Mouse (Mus musculus): Measurements from ENCODE around the gene Tln2. TPM values are rescaled to one million over a fixed set of nuclear protein-coding genes. Genes with fewer than 3 reads are reported as not detected.

The Tln2 gene
- total RNA-seq, 2 experiments from 2014 or later, result 90.2 to 93.5 TPM

DNA sequence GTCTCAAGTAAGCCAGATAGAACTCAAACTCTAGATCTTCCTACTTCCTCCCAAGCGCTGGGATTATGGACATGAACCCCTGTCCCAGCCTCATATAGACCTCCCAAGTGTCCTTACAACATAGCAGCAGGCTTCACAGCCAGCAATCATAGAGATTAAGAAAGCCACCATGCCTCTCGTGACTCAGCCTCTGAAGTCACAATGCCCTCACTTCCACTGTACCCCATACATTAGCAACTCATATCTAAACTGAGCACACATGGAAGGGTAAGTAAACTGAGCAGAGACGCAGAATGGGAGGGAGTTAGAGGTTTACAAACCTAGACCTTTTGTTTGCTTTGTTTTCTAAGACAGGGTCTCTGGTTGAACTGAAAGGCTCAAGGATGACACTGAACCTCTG is 13.7 kb downstream of the Tln2 start:
- no peak for DNase-seq

DNA sequence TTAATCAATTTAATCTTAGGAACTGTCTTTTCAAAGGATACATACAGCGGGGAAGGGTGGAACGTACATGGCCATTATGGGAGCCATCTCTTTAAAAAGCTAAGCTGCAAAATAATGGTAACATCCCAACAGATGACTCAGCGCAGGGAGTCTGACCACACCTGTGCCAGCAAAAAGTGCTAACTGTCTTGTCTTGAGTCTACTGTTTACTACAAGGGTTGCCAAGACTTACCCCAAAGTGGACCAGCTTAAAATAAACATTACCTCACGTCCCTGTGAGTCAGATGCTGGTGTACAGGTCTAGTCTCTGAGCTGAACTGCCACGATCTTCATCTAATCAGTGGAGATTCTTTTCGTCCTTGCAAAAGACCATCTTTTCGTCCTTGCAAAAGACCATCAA is 14.7 kb downstream of the Tln2 start:
- DNase-seq, result no peak

DNA sequence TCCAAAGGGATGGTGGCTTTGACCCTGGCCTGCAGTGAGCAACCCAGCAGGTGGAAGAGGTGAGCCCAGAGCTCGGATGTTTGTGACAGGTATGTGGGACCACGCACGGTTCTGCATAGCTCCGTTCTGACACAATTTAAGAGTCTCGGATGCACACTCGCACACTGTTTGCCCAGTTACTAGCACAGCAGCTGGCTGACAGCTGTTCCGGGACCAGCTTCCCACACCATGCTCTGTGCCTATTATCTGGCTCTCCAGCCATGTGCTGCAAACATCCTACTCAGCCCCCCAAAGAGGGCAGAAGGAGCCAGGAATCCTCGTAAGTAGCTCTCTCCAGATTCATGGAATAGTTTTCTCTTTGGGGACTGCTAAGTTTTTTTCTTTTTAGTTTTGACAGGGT is 17.6 kb downstream of the Tln2 start:
- DNase-seq, result no peak

- no peak for DNase-seq
Observed at GRCm38 (mm10) chr9:67539776-67540706, 19.5 kb downstream of the Tln2 start.

DNA sequence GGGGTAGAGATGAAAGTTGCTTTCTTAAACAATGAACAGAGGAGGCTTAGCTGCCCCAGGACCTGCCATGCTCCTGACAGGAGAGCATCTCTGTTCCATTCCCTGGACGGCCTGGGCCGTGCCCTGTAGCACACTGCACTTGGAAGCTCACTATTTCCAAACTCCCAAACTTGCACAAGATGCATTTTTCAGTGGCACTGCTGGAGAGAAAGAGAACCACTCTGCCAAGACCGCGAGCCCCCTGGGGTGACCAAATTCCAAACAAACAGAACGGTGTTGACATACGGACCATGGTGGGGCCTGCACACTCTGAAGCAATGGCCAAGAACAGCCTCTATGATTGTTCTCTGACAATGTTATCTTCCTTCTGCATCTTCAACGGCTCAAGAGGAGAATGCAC is 25.1 kb downstream of the Tln2 start:
- DNase-seq, result no peak

- DNase-seq, result no peak
Observed at GRCm38 (mm10) chr9:67533260-67533659, 26.2 kb downstream of the Tln2 start.

GRCm38 (mm10) chr9:67532631-67533030 is 26.9 kb downstream of the Tln2 start:
- no peak for DNase-seq

DNA sequence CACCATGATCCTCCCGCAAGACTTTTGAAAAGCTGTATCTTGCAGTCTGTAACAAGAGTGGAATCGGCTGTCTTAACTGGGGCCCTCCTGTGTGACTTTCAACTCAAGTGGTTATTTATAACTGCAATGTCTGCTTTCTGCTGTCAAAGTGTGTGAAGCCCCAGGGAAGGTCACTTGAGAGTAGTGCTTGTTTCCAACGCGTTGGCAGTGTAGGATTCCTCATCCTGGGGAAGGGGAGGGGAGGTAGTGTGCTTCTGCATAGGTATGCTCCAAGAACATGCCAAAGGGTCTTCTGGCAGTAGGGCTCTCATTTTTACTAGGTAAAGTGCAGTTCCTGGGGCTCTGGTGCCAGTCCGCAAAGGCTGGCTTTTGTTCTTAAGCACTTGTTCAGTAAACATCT is 29.9 kb downstream of the Tln2 start:
- no peak for DNase-seq

DNA sequence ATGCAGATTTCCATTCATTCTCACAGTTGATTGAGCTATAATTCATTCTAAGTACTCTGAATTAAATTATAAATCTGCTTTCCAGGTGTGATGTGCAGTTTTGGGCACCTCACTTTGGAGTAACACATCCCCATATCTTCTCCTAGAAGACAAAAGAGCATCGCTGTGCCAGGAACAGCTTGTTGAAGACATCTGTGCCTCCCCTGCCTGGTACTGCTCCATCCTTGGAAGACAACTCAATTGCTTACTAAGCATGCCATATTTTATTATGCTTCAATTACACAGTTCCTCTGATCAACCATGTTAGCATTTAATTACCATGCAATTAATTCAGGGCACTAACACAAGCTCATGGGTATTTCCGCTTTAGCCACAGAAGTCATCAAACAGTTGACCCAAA is 31.8 kb downstream of the Tln2 start:
- DNase-seq, result no peak

DNA sequence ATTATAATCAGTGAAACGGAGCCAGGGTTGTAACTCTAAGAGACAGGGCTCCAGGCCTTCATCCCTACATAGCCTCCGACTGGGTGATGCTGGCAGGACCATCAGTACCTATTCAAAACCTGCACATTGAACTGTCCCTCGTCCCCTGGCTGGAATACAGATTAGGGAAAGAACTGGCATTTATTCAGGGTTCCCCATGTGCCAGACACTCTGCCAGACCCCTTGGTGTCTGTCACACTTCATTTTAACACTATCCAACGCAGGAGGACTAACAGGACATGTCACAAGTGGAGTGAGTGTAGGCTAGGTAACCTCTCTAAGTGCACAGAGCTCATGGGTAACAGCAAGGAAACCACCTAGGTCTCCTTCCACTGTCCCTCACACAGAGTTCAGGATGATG is 37.8 kb downstream of the Tln2 start:
- no peak for DNase-seq

DNA sequence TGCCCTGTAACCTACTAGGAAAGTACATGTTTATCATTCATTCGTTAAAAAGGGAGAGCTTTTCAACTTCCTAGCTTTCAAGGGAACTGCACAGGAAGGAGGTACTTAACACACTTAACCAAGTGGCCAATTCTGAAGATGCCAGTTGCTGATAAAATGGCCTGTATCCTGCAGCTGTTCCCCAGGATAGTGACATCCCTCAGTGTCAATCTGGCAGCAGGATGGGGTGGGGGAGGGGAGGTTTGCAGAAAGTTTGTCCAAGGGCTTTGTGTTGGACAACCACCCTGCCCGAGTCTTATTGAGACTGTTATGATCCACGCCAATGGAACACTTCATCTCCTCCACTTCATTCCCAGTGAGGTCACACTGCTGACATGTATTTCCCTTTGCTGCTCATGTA is 50.0 kb downstream of the Tln2 start:
- no peak for DNase-seq

- no peak for DNase-seq
Observed at GRCm38 (mm10) chr9:67504669-67505260, 54.7 kb downstream of the Tln2 start.

DNA sequence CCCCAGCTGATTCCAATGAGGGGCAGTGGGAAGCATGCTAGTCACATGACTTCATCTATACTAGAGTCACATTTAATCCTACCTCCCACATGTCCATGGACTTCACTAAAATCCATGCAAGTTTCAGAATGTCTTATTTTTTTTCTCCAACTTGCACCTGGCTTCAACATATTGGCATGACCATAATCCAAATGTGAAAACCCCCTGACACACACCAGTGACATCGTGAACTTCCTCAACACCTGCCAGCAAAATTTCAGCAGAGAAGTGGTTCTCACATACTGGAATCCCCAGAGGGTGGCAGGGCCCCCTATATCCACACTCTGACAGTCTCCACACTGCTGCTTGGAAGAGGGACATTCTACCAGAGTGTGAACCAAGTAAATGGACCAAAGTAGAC is 57.7 kb downstream of the Tln2 start:
- no peak for DNase-seq

GRCm38 (mm10) chr9:67496368-67496767 is 63.1 kb downstream of the Tln2 start:
- peak in 1 of 2 experiments; percentile 7 for DNase-seq

- DNase-seq, result no peak
Observed at GRCm38 (mm10) chr9:67495350-67495749, 64.2 kb downstream of the Tln2 start.

- no peak for DNase-seq
Observed at GRCm38 (mm10) chr9:67493876-67494552, 65.5 kb downstream of the Tln2 start.

- DNase-seq, result no peak
Observed at GRCm38 (mm10) chr9:67489370-67489769, 70.1 kb downstream of the Tln2 start.

DNA sequence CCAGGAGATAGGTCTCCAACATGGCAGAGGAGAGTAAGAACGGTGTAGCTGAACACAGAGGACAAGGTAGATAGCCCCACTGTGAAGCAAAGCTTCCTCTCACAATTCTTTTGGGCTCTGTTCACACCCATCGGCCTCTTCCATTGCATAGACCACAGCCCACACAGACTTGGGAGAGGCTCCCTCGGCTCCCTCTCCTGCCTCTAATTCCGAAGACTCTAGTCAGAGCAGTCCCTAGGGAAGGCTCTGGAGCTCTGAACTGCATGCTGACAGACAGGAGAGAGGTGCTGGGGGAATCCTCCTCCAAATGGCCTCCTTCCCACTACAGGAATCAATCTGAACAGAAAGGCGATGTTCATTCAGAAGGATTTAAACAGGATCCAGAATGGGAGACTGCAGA is 72.9 kb downstream of the Tln2 start:
- DNase-seq, result no peak

DNA sequence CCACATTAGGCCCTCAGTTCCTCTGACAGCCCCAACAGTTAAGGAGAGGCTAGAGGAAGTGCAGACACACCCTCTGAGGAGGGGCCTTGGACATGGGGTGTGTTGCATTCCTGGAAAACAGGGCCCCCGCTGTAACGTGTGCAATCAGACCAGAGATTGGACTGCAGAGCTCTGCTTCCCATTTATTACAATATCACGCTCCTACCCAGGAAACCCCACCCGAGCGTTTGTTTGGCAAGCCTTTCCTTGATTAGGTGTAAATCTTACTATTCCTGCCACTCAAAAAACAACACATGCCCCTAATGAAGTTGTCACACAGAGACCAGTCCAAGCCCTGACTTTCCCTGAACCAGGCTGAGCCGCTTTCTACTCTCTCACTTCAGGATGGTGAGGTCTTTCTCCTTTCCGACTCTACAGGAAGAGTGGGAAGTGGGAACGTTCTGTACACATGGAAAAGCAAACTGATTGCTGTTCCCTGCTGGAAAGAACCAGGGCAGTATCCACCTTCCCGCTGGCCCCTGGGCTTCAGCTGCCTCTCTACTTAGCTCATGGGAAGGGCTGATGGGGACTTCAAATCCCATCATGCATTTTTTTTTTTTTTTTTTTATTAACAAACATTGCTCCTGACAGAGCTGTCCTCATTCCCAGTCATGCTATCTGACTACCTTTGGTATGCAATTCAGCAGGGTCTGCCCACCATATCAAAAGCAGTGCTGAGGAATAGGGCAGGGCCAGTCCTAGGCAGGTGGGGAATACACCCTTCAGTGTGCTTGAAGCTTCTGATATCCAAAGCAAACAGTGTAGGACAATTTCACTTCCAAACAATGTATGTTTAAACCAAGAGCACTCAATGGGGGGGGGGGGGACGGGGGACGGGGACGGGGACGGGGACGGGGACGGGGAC is 74.1 kb downstream of the Tln2 start:
- no peak for DNase-seq

- no peak for DNase-seq
Observed at GRCm38 (mm10) chr9:67482277-67482676, 77.2 kb downstream of the Tln2 start.

- DNase-seq, result no peak
Observed at GRCm38 (mm10) chr9:67481851-67482250, 77.7 kb downstream of the Tln2 start.

DNA sequence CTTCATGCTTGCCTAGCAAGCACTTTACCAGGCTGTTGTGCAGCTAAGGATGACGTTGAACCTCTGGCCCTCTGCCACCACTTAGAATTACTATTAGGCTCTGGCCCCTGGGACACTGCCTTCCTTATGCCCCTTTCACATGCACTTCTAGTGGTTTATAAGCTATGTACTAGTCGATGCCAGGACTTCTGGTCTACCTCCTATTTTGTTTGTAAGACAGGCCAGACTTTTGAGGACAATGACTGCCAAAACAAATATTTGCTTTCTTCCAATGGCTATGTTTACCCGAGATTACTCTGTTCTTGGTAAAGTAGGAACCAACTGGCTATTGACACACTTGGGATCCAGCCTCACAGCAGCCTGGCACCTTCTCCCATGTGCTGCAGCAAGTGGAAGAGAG is 82.1 kb downstream of the Tln2 start:
- no peak for DNase-seq
